Mouse (Mus musculus) regulatory T cell (primary cell): Measurements from ENCODE around the gene Gm9972.

Source experiments
- in situ Hi-C: fragments of 300-600 bp; cut with MboI, MseI; formaldehyde crosslinking; loops from one replicate; pipeline ENCODE4 v1.15.1; 2025; ENCODE audit warnings: high pct_unique_total_duplicates

Gm9972 gene

GRCm38 (mm10) chr11:43035446-43035845 is at the start of gene Gm9972:
Gm9972 (plus strand) TSS chr11:43035746.
- in situ Hi-C loops, result no loop called here

- in situ Hi-C loops, result no loop called here
Measured at GRCm38 (mm10) chr11:42999188-42999587, 36.4 kb upstream of the Gm9972 start.

DNA sequence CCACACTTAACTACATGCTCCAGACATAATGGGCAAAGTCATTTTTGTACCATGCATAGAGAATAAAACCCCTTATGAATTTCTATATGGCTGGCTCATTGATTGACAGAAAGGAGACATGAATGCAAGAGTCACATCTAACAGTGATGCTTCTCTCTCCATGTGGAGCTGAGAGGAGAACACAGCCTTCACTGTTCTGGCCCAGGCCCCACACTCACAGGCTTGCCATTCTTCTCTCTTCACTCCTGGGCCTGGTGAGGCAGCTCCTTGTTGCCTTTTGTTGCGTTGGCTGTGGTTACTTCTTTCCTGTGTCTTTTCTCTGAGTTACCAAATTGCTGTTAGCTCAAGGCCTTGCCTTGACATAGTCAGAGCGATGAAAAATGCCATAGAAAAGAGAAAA is 23.6 kb upstream of the Gm9972 start:
- in situ Hi-C loops, result no loop called here

- in situ Hi-C loops, result no loop called here
Measured at GRCm38 (mm10) chr11:43012980-43013379, 22.6 kb upstream of the Gm9972 start.

GRCm38 (mm10) chr11:43023109-43023688 is 12.3 kb upstream of the Gm9972 start:
- in situ Hi-C loops, result no loop called here

DNA sequence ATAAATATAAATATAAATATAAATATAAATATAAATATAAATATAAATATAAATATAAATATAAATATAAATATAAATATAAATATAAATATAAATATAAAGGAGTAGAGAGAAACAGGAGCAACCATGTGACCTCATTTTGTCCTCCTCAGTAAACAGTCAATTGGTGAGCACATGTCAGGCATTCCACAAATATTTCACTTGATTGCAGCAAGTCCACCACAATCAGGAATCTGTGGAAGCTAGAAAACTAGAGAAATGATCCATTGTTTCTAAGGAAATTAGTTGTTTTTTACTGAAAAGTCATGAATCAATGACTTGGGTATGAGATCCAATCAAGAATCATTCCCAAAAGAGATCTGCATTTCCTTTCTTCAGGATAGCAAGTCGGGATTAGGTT is 5.7 kb upstream of the Gm9972 start:
- in situ Hi-C loops, result no loop called here

DNA sequence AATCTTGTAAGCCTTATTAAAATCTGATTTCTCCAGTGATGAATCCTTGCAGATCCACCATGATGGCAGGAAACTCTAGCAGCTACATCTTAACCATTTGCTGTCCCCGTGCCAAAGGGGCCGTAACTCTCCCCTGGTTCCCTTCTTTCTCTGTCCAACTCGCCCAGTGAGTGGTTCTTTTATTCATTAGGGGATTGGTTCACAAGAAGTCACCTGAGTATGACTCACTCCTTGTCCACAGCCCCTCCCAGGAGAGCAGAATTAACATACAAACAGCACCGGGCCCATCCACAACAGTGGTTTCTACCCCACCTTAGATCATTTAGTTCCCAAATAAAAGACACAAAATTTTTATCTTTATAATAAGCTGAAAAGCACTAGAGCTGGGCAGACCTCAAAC is 3.4 kb upstream of the Gm9972 start:
- in situ Hi-C loops, result no loop called here

DNA sequence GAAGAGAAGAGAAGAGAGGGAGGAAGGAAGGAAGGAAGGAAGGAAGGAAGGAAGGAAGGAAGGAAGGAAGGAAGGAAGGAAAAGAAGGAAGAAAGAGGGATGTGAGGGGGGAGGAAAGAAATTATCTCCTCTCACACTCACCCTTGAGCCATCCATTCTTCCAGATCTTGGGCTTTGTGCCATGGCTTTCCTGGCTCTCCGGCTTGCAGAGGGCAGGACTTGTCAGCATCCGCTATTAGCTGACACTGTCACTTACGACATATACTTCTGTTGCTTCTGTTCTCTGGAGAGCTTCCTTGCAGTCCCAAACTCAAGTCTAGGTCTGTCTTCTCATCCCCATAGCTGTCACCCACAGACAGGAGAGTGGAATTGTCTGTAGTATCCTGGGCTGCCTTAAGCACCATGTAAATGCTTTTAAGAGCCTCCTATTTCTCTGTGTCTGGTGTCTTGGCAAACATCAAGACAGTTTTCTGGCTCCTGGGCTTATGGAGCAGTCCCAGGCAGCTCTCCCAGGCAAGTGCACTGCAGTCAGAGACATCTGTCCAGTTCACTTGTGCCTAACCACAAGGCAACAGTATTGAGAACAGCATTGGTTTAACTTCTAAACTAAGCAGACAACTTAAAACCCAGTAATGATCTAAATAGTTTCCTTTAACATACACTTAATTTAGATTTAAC is 10.5 kb downstream of the Gm9972 start:
- in situ Hi-C loops, result no loop called here

- in situ Hi-C loops, result no loop called here
Measured at GRCm38 (mm10) chr11:43049363-43049762, 13.8 kb downstream of the Gm9972 start.

- in situ Hi-C loops, result no loop called here
Measured at GRCm38 (mm10) chr11:43054972-43055371, 19.4 kb downstream of the Gm9972 start.

DNA sequence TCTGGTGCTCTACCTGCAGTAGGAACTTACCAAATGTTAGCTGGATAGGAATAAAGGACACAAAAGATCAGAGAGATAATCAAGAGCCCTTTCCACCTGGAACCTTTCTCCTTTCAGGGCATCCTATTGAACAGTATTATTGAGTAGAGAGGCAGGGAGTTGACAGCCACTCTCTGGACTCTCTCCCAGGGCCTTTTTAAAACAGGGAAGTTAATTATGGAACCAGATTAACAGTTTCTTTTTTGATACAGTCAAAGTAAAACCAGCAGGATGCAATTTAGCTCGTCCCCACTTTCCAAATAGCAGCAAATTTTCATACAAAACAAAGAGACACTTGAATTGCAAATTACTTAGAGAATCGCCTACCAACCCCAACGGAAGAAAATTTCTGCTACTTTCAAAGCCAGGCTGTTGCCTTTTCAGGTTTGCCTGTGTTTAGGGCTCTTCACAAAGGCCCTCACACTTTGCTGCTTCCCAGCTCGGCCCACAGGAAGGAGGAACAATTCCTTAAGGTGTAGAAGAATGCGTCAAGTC is 24.0 kb downstream of the Gm9972 start:
- in situ Hi-C loops, result no loop called here

GRCm38 (mm10) chr11:43062286-43062685 is 26.7 kb downstream of the Gm9972 start:
- in situ Hi-C loops, result no loop called here

GRCm38 (mm10) chr11:43086309-43087050 is 50.9 kb downstream of the Gm9972 start:
- in situ Hi-C loops, result no loop called here
